Mouse (Mus musculus) midbrain, postnatal 0 days (tissue): Measurements from ENCODE around the gene Enc1. TPM values are rescaled to one million over a fixed set of nuclear protein-coding genes. Genes with fewer than 3 reads are reported as not detected.

Source experiments
- ATAC-seq: fragments of 200-750 bp; cut with Nextera tagmentation; 2 replicates; pipeline ENCODE4 v1.8.0; 2017; ENCODE audit warnings: moderate number of reproducible peaks, mild to moderate bottlenecking, moderate TSS enrichment, moderate library complexity; ENCODE audit not compliant: low FRiP score
- DNase-seq: peaks from one replicate; pipeline ENCODE4 v3.0.0-alpha.2; 2015; ENCODE audit warnings: low spot score
- H3K27ac ChIP-seq: fragments of 300-500 bp; sonication (generic); 2 replicates; pipeline ENCODE4 v1.5.1; 2014; ENCODE audit warnings: low read depth, mild to moderate bottlenecking, low read length, mixed read lengths
- H3K27me3 ChIP-seq: fragments of 300-500 bp; sonication (generic); 2 replicates; pipeline ENCODE4 v1.6.1; 2014; ENCODE audit warnings: low read length, control low read depth, mixed read lengths; ENCODE audit not compliant: insufficient read depth
- H3K36me3 ChIP-seq: fragments of 300-500 bp; sonication (generic); 2 replicates; pipeline ENCODE4 v1.6.1; 2014; ENCODE audit warnings: low read length, control low read depth, mixed read lengths; ENCODE audit not compliant: insufficient read depth
- H3K4me1 ChIP-seq: fragments of 300-500 bp; sonication (generic); 2 replicates; pipeline ENCODE4 v1.6.1; 2014; ENCODE audit warnings: mild to moderate bottlenecking, control low read depth, antibody characterized with exemption, low read length, mixed read lengths; ENCODE audit not compliant: insufficient read depth
- H3K4me2 ChIP-seq: fragments of 300-500 bp; sonication (generic); 2 replicates; pipeline ENCODE4 v1.6.1; 2014; ENCODE audit warnings: low read depth, mild to moderate bottlenecking, low read length, mixed read lengths; ENCODE audit not compliant: poor library complexity, severe bottlenecking
- H3K4me3 ChIP-seq: fragments of 300-500 bp; sonication (generic); 2 replicates; pipeline ENCODE4 v1.5.1; 2014; ENCODE audit warnings: low read depth, mild to moderate bottlenecking, low read length, moderate library complexity
- H3K9ac ChIP-seq: fragments of 300-500 bp; sonication (generic); replicated peaks from 2 replicates; pipeline ENCODE4 v1.6.1; 2014; ENCODE audit warnings: mild to moderate bottlenecking, low read length, moderate library complexity, mixed read lengths; ENCODE audit not compliant: poor library complexity, severe bottlenecking
- H3K9me3 ChIP-seq: fragments of 300-500 bp; sonication (generic); 2 replicates; pipeline ENCODE4 v1.6.1; 2016; ENCODE audit warnings: low read length, control low read depth
- CTCF ChIP-seq: IDR thresholded peaks from 2 replicates; pipeline ENCODE4 v1.5.1; 2016; ENCODE audit warnings: antibody characterized with exemption, mild to moderate bottlenecking
- WGBS: fragments of 180-500 bp; shearing (Covaris S2); extraction: QIAGEN DNeasy Blood & Tissue Kit; methylation state at CpG from one replicate; pipeline ENCODE4 v1.1.7; 2014; 5-methylcytosine and 5-hydroxymethylcytosine counted together
- polyA plus RNA-seq: library from polyadenylated mRNA; unstranded; fragments of >200 nt; fragmentation: Nextera tagmentation; extraction: Ambion mirVana; gene quantifications from 2 replicates; pipeline ENCODE4 v1.2.1, GENCODE M21; 2015
- total RNA-seq: library from RNA; depleted of rRNA; stranded (reverse); fragments of >200 nt; gene quantifications from 2 replicates; pipeline ENCODE4 v1.2.3, GENCODE M21; 2014

Enc1 gene
- total and polyA plus RNA-seq, 2 experiments from 2014 or later: 54.2 to 326 TPM

DNA sequence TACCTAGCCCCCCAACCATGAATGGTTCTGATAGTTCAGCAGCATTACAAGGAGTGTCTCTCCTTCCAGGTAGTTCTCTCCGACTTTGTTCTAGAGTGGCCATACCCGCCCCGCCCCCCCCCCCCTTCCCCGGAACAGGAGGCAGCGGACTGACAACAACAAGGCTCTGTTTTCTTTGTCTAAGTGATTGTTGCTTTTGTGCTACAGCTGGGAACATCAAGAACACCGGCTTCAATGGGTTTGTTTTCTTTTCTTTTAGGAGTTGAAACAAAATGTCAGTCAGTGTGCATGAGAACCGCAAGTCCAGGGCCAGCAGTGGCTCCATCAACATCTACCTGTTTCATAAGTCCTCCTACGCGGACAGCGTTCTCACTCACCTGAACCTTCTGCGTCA is 3.8 kb downstream of the Enc1 start:
- Histone ChIP-seq H3K4me2 (peak overlapping the region; percentile 72), H3K4me1 (peaks cover 28% of the 10 kb centered on the region), H3K9ac (peak overlapping the region; percentile 68; the same call in 1 of the 2 replicates), H3K4me3 (peak overlapping the region; percentile 63), H3K9me3 (no peaks in the 10 kb centered on the region), H3K36me3 (peaks cover 21% of the 10 kb centered on the region), H3K27me3 (no peaks in the 10 kb centered on the region), H3K27ac (0 out of 2 replicates have a peak overlapping the region, but pooled peaks have one; percentile 89)
- 49% methylated on average over 11 of the region's 11 CpGs for WGBS
- ATAC-seq: no peak
- TF ChIP-seq CTCF: no peak
- DNase-seq: no peak

DNA sequence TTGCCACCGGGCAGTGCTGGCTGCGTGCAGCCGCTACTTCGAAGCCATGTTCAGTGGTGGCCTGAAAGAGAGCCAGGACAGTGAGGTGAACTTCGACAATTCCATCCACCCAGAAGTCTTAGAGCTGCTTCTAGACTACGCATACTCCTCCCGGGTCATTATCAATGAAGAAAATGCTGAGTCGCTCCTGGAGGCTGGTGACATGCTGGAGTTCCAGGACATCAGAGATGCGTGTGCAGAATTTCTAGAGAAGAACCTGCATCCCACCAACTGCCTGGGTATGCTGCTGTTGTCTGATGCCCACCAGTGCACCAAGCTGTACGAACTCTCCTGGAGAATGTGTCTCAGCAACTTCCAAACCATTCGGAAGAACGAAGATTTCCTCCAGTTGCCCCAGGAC is 4.3 kb downstream of the Enc1 start:
- no peak overlapping the region for H3K9ac ChIP-seq
- peak overlapping the region; percentile 63 for H3K4me3 ChIP-seq
- 0 out of 2 replicates have a peak overlapping the region, but pooled peaks have one; percentile 6 for H3K27ac ChIP-seq
- no peaks in the 10 kb centered on the region for H3K27me3 ChIP-seq
- DNase-seq (no peak), ATAC-seq (no peak)
- no peak for TF ChIP-seq CTCF
- WGBS: 78% methylated on average over 12 of the region's 12 CpGs
- peak overlapping the region; percentile 72 for H3K4me2 ChIP-seq
- peaks cover 29% of the 10 kb centered on the region for H3K4me1 ChIP-seq
- H3K9me3 ChIP-seq: no peaks in the 10 kb centered on the region
- peaks cover 21% of the 10 kb centered on the region for H3K36me3 ChIP-seq

DNA sequence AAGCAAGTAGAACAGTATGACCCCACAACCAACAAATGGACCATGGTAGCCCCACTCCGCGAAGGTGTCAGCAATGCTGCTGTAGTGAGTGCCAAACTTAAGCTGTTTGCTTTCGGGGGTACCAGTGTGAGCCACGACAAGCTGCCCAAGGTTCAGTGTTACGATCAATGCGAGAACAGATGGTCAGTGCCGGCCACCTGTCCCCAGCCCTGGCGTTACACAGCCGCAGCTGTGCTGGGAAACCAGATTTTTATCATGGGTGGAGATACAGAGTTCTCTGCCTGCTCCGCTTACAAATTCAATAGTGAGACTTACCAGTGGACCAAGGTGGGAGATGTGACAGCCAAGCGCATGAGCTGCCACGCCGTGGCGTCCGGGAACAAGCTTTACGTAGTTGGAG is 5.3 kb downstream of the Enc1 start:
- ATAC-seq: no peak
- Histone ChIP-seq H3K36me3 (peaks cover 23% of the 10 kb centered on the region), H3K27ac (no peak overlapping the region), H3K9me3 (no peaks in the 10 kb centered on the region), H3K9ac (0 out of 2 replicates have a peak overlapping the region, but pooled peaks have one; percentile 19), H3K4me3 (no peak overlapping the region), H3K27me3 (no peaks in the 10 kb centered on the region), H3K4me1 (peaks cover 29% of the 10 kb centered on the region), H3K4me2 (peak overlapping the region; percentile 72; the same call in 1 of the 2 replicates)
- DNase-seq: no peak
- WGBS: 72% methylated on average over 16 of the region's 16 CpGs
- TF ChIP-seq CTCF: no peak

DNA sequence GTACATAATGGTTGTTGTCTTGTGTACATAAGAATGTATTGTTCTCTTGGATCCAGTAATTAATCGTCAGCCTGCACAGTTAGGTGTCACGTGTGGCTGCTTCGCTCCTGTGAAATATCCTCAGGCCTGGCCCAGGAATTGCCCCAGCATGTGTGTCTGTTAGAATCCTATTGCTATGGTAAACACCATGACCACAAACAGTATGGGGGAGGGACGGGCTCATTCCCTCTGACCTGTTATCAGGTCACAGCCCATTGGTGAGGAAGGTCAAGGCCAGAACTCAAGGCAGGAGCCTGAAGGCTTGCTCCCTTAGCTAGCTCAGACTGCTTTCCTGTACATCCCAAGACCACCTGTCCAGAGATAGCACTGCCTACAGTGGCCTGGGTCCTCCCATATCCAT is 6.8 kb downstream of the Enc1 start:
- no peak overlapping the region for H3K9ac ChIP-seq
- no peaks in the 10 kb centered on the region for H3K9me3 ChIP-seq
- H3K27me3 ChIP-seq: no peaks in the 10 kb centered on the region
- 44% methylated on average over 4 of the region's 4 CpGs for WGBS
- H3K4me2 ChIP-seq: peak overlapping the region; percentile 28; the same call in 1 of the 2 replicates
- TF ChIP-seq CTCF: no peak
- ATAC-seq: no peak
- no peak for DNase-seq
- no peak overlapping the region for H3K27ac ChIP-seq
- H3K4me1 ChIP-seq: peaks cover 34% of the 10 kb centered on the region
- H3K36me3 ChIP-seq: peaks cover 26% of the 10 kb centered on the region
- no peak overlapping the region for H3K4me3 ChIP-seq

DNA sequence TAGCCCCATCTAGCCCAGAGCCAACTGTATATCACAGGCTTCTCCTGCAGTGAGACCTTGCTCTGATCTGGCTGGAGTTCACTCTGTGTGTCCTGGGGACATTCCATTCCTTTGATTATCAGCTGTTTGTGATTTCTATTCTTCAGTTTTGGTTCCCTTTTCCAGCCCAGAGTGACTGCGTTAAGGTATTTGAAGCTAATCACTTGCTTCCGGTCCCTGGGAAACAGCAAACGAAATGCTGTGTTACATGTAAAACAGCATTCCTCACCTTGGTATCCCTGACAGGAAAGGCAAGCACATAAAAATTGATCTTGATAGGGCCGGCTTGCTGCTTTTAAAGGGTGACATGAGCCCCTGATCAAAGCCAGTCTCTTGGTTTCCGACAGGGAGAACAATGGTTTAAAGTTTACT is 8.2 kb downstream of the Enc1 start:
- DNase-seq (no peak), ATAC-seq (no peak)
- H3K27me3 ChIP-seq: no peaks in the 10 kb centered on the region
- H3K4me2 ChIP-seq: peak overlapping the region; percentile 34
- H3K9me3 ChIP-seq: no peaks in the 10 kb centered on the region
- H3K4me1 ChIP-seq: peaks cover 31% of the 10 kb centered on the region
- H3K4me3 ChIP-seq: no peak overlapping the region
- no peak overlapping the region for H3K9ac ChIP-seq
- no peak for TF ChIP-seq CTCF
- 24% methylated on average over 5 of the region's 5 CpGs for WGBS
- H3K36me3 ChIP-seq: peaks cover 26% of the 10 kb centered on the region
- 0 out of 2 replicates have a peak overlapping the region, but pooled peaks have one; percentile 2 for H3K27ac ChIP-seq

DNA sequence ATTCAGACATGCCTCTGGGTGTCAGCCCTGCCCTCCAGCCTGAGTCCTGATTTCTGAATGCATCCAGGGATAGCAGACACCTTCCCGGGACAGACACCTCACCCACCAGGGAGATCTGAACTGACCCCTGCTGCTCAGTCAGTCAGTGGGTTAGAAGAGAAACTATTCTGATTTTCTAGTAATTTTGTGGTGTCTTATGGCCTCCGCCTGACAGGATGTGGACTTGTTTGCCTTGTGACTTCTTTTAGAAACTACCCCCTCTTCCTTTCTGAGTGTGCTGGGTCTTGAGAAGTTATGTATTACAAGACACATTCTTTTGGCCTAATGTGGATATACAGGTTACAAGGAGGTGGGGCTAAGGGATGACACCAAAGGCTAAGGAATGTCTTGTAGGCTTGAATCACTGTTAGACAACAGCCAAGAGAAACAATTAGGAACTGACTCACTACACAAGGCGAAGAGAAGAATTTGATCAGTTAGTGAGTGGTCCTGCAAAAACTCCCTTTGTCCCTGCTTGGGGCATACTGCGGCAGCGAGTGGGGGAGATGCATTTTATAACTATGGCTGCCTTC is 8.7 kb downstream of the Enc1 start:
- no peaks in the 10 kb centered on the region for H3K9me3 ChIP-seq
- no peak for TF ChIP-seq CTCF
- 51% methylated on average over 5 of the region's 5 CpGs for WGBS
- no peak overlapping the region; the same call in 1 of the 2 replicates for H3K4me3 ChIP-seq
- H3K9ac ChIP-seq: no peak overlapping the region
- H3K4me2 ChIP-seq: peak overlapping the region; percentile 34
- no peak for DNase-seq
- H3K27me3 ChIP-seq: no peaks in the 10 kb centered on the region
- ATAC-seq: no peak
- H3K4me1 ChIP-seq: peaks cover 31% of the 10 kb centered on the region
- H3K27ac ChIP-seq: no peak overlapping the region
- peaks cover 26% of the 10 kb centered on the region for H3K36me3 ChIP-seq
